In the genomic region with DNA sequence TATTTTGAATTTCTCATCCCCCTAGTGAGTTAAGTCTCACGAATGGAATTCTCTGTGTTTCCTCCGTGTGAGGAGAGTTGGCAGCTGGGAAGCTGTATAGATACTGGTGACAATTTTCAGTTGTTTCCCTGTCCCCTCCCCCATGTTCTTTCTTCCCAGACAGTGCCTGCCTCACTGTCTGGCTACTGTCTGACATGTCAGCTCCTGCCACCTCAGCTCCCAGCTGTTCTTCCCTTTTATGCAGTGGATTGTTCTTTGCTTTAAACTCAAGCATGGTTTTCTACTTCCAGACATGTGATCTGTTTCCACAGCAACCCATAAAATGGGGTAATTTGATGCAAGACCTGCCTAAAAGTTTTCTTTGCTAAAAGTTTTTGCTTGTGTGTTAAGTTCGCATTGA, we compare ENCODE assay signal across 11 mouse cellular contexts.
DNase-seq lines count a peak whose midpoint lies in the region; ATAC-seq and TF ChIP-seq lines count a peak whose summit lies in the region.
"Had no signal": no experiment of that assay in that cellular context is flagged by ENCODE, and none has a peak within 500 bp of the region (broad histone marks: within the 10 kb centered on the region; RNA-seq: fewer than 3 reads in every experiment).

No protein-coding gene starts in this region.

- no peak overlapping the region for H3K4me2 ChIP-seq in kidney, postnatal 0 days (ENCODE audit: low read length)
- no peak overlapping the region for H3K4me2 ChIP-seq in forebrain, embryonic 15.5 days (replicated peaks)
- H3K4me2 ChIP-seq in limb, embryonic 14.5 days (replicated peaks; ENCODE audit: low read depth, low read length, severe bottlenecking) = no peak overlapping the region

- no peak for TF ChIP-seq POLR2A in limb, embryonic 14.5 days (IDR thresholded peaks at IDR 0.05; ENCODE audit: borderline replicate concordance, extremely low read depth, insufficient read depth, insufficient read length)

- H3K4me3 ChIP-seq in kidney, postnatal 0 days (replicated peaks; ENCODE audit: low read depth, low read length) = no peak overlapping the region
- no peak overlapping the region for H3K4me3 ChIP-seq in forebrain, embryonic 15.5 days
- H3K4me3 ChIP-seq in limb, embryonic 14.5 days (replicated peaks; ENCODE audit: low read length) = no peak overlapping the region

- 0 out of 2 replicates have a peak, but pooled peaks have one; percentile 29 for ATAC-seq in kidney, postnatal 0 days (replicated peaks; ENCODE audit: low FRiP score, low read depth)
- 0 out of 2 replicates have a peak, but pooled peaks have one; percentile 41 for ATAC-seq in forebrain, embryonic 15.5 days (replicated peaks)
- ATAC-seq in limb, embryonic 14.5 days (ENCODE audit: low FRiP score, low read depth) = peak; percentile 84
- ATAC-seq in activated CD4-positive, CD25-positive, alpha-beta regulatory T cell, adult 4 months = no peak

- H3K27ac ChIP-seq in kidney, postnatal 0 days = no peak overlapping the region
- no peak overlapping the region for H3K27ac ChIP-seq in forebrain, embryonic 15.5 days (replicated peaks)
- no peak overlapping the region for H3K27ac ChIP-seq in limb, embryonic 14.5 days (replicated peaks; ENCODE audit: low read depth, low read length)

- no peak for TF ChIP-seq CTCF in kidney, postnatal 0 days (IDR thresholded peaks at IDR 0.05; ENCODE audit: low read depth)

- H3K9me3 ChIP-seq in kidney, postnatal 0 days (replicated peaks; ENCODE audit: low read length) = no peaks in the 10 kb centered on the region
- H3K9me3 ChIP-seq in forebrain, embryonic 15.5 days = no peaks in the 10 kb centered on the region
- no peaks in the 10 kb centered on the region for H3K9me3 ChIP-seq in limb, embryonic 14.5 days (ENCODE audit: control insufficient read depth, low read length)

- H3K4me1 ChIP-seq in kidney, postnatal 0 days (replicated peaks; ENCODE audit: insufficient read depth, low read length) = no peaks in the 10 kb centered on the region
- H3K4me1 ChIP-seq in forebrain, embryonic 15.5 days = no peaks in the 10 kb centered on the region
- peaks cover 12% of the 10 kb centered on the region for H3K4me1 ChIP-seq in limb, embryonic 14.5 days (ENCODE audit: control insufficient read depth, insufficient read depth, low read length)

- no peak overlapping the region for H3K9ac ChIP-seq in kidney, postnatal 0 days (ENCODE audit: low read depth, low read length)
- no peak overlapping the region for H3K9ac ChIP-seq in forebrain, embryonic 15.5 days (replicated peaks)
- H3K9ac ChIP-seq in limb, embryonic 14.5 days (ENCODE audit: low read depth, low read length, severe bottlenecking) = no peak overlapping the region

- 26% methylated on average over 3 of the region's 3 CpGs for WGBS in kidney, postnatal 0 days
- WGBS in forebrain, embryonic 15.5 days = 43% methylated on average over 3 of the region's 3 CpGs
- 35% methylated on average over 3 of the region's 3 CpGs for WGBS in limb, embryonic 14.5 days

- peak; percentile 35 for DNase-seq in kidney, postnatal 0 days (ENCODE audit: low spot score)
- no peak for DNase-seq in kidney, postnatal 25 days
- DNase-seq in embryo, embryonic 11.5 days (ENCODE audit: low read depth, low spot score) = peak; percentile 22
- peak; percentile 51 for DNase-seq in limb, embryonic 14.5 days (ENCODE audit: low spot score)
- no peak for DNase-seq in adipocyte (ENCODE audit: low spot score)
- DNase-seq in gastrocnemius, postnatal 25 days = no peak
- DNase-seq: adrenal gland, adult 2 months; layer of hippocampus, postnatal 36 days; thymus, postnatal 36 days had no signal

- H3K27me3 ChIP-seq in kidney, postnatal 0 days (ENCODE audit: insufficient read depth, low read length) = no peaks in the 10 kb centered on the region
- no peaks in the 10 kb centered on the region for H3K27me3 ChIP-seq in forebrain, embryonic 15.5 days
- no peaks in the 10 kb centered on the region for H3K27me3 ChIP-seq in limb, embryonic 14.5 days (ENCODE audit: control insufficient read depth, insufficient read depth, low read length)

- no peaks in the 10 kb centered on the region for H3K36me3 ChIP-seq in kidney, postnatal 0 days (ENCODE audit: insufficient read depth, low read length)
- H3K36me3 ChIP-seq in forebrain, embryonic 15.5 days = no peaks in the 10 kb centered on the region
- no peaks in the 10 kb centered on the region for H3K36me3 ChIP-seq in limb, embryonic 14.5 days (ENCODE audit: control insufficient read depth, insufficient read depth, low read length)

Comparison
In these comparisons a context has a peak if more than half of its experiments do, and no peak if none do; other contexts are left out.
1. DNase-seq: peak in kidney, postnatal 0 days (single experiment), embryo, embryonic 11.5 days (single experiment) and limb, embryonic 14.5 days (single experiment); none in kidney, postnatal 25 days (0 of 2), adipocyte (single experiment) and gastrocnemius, postnatal 25 days (single experiment).